Mouse (Mus musculus) stomach, postnatal 0 days (tissue): Measurements from ENCODE around the gene Rcsd1.

Source experiments
- CTCF ChIP-seq: IDR thresholded peaks from 2 replicates; pipeline ENCODE4 v1.5.1; 2016; ENCODE audit warnings: antibody characterized with exemption, low read depth, mild to moderate bottlenecking, moderate library complexity
- EP300 ChIP-seq: optimal IDR thresholded peaks from 2 replicates; pipeline ENCODE3; 2016; ENCODE audit warnings: antibody characterized with exemption

GRCm38 (mm10) chr1:165734840-165735239 is 25.3 kb upstream of the Rcsd1 start:
- TF ChIP-seq EP300 (no peak), CTCF (no peak)
